Mouse (Mus musculus): ENCODE data around the gene Mrpl51.
"Not testable (repeated sequence)": the region's sequence is repeated elsewhere in the genome, so short reads cannot be mapped to it uniquely, and the experiment has no call there.

The Mrpl51 gene

DNA sequence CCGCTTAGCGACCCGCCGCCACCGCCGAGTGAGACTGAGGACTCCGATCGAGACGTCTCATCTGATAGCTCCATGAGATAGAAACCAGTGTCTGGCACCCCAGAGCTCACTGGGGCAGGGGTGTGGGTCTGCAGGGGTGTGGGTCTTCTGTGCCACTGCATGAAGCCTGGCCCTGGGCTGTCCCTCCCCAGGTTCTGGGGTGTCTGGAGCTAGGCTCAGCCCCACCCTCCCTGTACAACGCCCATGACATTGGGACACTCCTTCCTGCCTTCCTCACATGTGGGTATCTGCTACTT, 31.1 kb upstream of the Mrpl51 start:
- DNase-seq, result no peak

DNA sequence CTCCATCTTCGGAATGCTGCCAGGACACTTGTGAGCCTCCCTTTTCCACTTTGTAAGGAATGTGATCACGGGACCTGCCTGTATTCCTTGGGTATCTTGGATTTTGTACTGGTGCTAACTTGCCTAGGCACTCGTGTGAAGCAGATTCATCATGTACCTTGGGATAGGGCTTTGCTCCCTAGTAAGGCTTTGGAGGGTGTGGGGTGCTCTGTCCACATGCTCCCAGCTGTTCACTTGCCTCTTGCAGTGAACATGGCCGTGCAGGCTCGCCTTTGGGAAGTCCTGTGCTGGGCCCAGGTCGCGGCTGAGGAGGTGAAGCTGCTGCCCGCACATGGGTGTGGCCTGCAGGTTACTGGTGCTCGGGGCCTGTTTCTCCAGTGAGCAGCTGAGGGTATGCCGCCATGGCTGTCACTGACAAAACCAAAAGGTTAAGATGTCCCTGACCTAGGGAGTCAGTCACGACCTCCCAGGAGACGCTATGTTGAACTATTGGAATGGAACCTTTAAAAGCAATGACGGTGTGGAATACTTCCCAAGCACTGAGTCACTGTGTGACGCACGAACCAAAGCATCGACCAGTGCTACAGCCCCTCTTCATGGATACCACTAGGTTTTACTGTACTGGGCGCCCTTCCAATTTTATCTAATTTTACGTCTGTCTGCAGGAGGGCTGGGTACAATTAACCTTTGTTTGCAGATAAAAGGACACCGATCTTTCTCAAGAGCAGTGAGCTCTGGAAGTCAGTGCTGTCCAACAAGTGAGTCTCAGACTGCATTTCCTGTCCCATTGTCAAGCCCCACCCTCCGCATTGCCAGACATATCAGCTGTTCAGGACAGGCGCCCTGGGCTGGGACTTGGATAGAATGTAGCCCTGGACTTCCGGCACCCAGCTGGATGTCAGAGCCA, 30.5 kb upstream of the Mrpl51 start:
- DNase-seq, result peak; percentile 78 to 89

DNA sequence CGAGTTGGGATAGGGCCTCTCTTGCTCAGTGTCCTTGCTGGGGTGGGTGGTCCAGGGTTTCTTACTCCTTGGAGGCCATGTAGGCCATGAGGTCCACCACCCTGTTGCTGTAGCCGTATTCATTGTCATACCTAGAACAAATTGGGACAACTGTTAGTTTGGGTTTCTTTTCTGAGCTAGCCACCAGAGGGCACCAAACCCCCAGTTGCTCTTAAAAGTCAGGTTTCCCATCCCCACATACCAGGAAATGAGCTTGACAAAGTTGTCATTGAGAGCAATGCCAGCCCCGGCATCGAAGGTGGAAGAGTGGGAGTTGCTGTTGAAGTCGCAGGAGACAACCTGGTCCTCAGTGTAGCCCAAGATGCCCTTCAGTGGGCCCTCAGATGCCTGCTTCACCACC, 29.6 kb upstream of the Mrpl51 start:
- DNase-seq, result peak in 1 of 2 experiments; percentile 76

DNA sequence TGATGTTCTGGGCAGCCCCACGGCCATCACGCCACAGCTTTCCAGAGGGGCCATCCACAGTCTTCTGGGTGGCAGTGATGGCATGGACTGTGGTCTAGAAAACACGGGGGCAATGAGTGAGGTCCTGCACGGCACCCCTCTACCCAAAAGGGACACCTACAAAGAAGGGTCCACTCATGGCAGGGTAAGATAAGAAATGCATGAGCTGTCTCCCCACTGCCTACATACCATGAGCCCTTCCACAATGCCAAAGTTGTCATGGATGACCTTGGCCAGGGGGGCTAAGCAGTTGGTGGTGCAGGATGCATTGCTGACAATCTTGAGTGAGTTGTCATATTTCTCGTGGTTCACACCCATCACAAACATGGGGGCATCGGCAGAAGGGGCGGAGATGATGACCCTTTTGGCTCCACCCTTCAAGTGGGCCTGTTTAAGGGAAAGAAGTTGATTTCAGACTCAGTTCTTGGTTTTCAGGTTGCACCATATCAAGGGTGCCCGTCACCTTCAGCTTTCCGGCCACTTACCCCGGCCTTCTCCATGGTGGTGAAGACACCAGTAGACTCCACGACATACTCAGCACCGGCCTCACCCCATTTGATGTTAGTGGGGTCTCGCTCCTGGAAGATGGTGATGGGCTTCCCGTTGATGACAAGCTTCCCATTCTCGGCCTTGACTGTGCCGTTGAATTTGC, 28.8 kb upstream of the Mrpl51 start:
- not testable (repeated sequence) for DNase-seq

- DNase-seq, result peak; percentile 82 to 94
Measured at GRCm38 (mm10) chr6:125163801-125164657, 27.6 kb upstream of the Mrpl51 start.

DNA sequence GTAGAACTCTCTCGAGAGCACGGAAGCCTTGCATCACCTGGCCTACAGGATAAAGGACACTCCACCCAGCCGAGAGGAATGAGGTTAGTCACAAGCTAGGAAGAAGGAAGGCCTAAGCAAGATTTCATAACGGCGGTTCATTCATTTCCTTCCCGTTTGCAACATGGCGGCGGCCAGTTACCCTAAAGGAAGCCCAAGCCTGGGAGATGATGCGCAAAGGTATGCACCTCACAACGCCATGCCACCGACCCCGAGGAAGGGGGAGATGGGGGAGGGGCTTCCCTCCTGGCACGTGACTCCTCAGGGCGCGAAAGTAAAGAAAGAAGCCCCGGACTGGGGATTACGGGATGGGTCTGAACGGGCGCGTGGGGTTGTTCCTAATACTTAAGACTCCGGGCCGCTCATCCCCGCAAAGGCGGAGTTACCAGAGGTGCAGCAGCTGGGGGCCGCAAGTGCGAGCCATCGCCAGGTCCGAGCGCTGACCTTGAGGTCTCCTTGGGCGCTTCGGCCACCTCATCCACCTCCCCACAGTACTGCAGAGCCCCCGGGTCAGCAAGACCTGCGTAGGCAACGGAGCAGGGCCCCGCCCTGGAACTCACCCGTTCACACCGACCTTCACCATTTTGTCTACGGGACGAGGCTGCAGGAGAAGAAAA, 26.8 kb upstream of the Mrpl51 start:
- peak; percentile 59 to 84 for DNase-seq

GRCm38 (mm10) chr6:125165328-125165891, 26.2 kb upstream of the Mrpl51 start:
- DNase-seq, result peak; percentile 98 to 99

DNA sequence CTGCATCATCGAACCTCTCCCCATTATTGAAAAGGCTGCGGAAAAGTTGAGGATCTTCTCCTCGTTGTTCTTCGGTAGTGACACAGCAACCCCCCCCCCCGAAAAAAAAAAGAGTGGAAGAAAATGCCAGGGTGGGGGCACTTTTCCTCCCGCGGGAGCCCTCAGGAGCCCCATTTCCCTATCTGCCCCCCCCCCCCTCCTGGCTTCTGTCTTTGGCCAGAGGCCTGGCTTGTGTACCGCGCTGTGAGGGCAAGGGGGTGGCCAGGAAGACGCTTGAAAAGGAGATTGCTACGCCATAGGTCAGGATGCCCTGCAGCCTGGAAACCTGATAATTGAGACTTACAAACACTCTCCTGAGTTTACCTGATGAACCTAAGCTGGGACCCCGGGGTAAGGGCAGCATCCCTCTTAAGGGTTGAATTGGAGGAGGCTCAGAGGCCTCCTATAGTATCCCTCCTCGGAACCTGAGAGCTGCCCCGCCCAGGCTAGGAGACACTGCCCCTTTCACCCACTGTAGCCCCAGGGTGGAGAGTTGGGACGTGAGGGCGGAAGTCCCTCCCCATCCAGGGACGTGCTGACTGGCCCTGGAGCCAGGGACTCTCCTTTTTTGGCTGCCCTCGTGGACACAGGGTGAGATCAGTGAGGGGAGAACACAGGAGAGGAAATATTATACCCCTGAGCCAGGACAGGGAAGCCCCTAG, 25.4 kb upstream of the Mrpl51 start, which contains the start of gene Gapdh:
Gene Gapdh (minus strand): TSS at position 417 of the 701 bp plus-strand sequence.
- peak; percentile 85 to 95 for DNase-seq

DNA sequence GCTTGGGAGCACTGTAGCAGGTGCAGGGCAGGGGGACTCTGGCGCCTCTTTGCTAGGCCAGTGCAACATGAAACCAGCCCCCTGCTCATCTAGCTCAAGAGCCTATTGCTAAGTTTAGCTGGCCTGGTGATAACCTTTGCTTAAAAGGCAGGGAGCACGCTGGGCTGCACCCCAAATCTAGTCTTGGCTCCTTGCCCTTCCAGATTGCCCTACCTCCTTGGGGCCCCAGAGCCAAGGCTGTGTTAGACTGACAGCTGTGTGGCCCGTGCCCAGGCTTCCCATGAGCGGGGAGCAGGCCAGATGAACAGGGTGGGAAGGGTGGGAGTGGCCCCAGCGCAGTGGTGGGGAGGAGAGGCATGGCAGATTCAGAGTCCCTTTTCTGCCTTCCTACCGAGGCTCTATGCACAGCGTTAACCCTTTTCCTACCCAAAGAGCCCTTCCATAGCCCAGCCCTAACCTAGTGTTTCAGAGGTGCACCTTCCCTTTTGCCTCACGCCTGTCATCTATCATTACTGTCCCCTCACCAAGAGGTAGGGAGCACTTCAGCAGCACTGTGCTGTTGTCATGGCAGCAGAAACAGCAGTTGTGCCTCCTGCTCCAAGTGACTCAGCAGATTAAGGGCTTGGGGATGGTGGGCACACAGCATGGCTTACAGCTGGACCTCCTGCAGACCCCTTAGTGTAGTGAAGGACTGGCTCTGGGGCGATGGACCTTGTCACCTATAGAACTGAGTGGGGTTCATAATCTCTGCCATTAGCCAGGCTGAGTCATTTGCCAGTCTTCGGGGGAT, 24.5 kb upstream of the Mrpl51 start:
- peak in 1 of 2 experiments; percentile 22 for DNase-seq

- no peak for DNase-seq
Measured at GRCm38 (mm10) chr6:125168086-125168485, 23.5 kb upstream of the Mrpl51 start.

GRCm38 (mm10) chr6:125170194-125170593, 21.4 kb upstream of the Mrpl51 start:
- DNase-seq, result no peak

DNA sequence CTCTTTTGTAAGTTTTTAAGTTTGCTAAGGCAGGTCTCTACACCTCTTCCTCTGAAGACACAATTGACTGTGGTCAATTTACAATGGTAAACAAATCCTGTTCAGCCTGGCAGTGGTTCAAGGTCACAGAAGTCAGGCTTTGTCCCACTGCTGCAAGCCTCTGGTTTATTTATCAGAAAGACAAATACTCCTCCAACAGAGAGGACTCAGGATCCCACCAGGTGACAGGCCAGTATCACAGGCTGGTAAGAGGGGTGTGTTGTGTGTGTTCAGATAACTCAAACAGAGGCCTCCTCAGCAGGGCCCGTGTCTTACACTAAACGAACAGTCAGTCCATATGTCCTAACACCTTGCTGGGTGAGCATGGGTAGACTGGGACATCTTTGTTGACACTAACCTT, 19.1 kb upstream of the Mrpl51 start:
- DNase-seq, result no peak

GRCm38 (mm10) chr6:125173256-125173655, 18.3 kb upstream of the Mrpl51 start:
- no peak for DNase-seq

- no peak for DNase-seq
Measured at GRCm38 (mm10) chr6:125175469-125175868, 16.1 kb upstream of the Mrpl51 start.

- no peak for DNase-seq
Measured at GRCm38 (mm10) chr6:125179601-125180000, 12.0 kb upstream of the Mrpl51 start.

- DNase-seq, result peak in 1 of 2 experiments; percentile 25
Measured at GRCm38 (mm10) chr6:125182133-125182532, 9.5 kb upstream of the Mrpl51 start.

GRCm38 (mm10) chr6:125186203-125186602, 5.4 kb upstream of the Mrpl51 start:
- DNase-seq, result no peak

GRCm38 (mm10) chr6:125190816-125191215, 785 bp upstream of the Mrpl51 start:
- no peak for DNase-seq

DNA sequence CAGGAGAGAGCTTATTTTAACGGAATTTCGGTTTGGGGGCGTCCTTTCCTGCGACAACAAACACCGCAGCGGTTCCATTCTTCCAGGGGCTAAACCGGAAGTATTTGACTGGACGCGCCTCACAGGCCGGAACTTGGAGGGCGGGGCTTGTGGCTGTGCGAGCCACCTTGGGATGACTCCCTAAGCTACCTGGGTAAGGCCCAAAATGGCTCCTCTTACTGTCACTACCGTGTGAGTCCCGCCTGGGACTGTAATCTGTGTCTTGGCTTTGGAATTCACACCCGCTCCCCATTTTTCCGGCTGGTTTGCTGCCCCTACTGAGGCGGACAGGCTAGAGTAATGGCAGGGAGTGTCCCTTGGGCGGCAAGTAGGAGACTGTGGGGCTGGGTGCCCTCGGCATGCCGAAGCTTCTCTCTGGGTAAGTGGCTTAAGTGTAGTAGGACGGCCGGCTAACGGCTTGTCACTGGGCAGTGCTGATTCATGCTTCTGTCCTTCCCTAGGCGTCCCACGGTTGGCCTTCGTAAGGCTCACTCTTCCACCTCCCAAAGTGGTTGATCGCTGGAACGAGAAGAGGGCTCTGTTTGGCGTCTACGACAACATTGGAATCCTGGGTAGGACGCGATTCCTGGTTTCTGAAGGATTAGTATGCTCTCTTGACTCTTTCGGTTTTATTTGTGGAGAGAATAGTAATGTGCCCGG, 564 bp downstream of the Mrpl51 start:
- DNase-seq, result peak; percentile 95 to 97

- DNase-seq, result no peak
Measured at GRCm38 (mm10) chr6:125192841-125193240, 1.2 kb downstream of the Mrpl51 start.
